Mouse (Mus musculus): ENCODE results near the gene Gna15. TPM values are rescaled to one million over a fixed set of nuclear protein-coding genes. Genes with fewer than 3 reads are reported as not detected.
A peak's percentile ranks its signal among the peaks of the same experiment; 100 is the strongest.

Gna15 gene
- total and polyA plus RNA-seq, 3 experiments, result 23.0 to 142 (median 33.0) TPM

DNA sequence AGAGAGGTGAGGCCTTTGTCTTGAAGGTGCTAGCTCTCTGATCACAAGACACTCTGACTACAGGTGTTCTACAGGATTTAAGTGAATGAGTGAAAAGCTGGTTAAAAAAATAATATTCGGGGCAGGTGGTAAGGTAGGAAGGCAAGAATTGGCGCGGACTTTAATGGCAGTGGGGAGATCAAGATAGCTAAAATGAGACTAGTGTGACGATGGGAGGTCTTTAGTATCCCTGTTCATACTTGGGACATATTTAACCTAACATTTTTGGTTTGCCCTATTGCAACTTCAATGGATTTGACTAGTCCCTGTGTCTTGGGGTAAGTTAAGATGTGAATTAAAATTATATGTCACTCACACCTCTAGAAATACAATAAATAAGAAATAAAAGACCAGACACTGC, 27.1 kb downstream of the Gna15 start:
- Histone ChIP-seq H3K36me3 (ENCODE audit: control insufficient read depth in 1 of 2, insufficient read depth in 2 of 2, low read length in 2 of 2) (peaks cover 0 to 14% of the 10 kb centered on the region in 2 experiments; a peak in 2 of 4 replicates), H3K27ac (ENCODE audit: control insufficient read depth, low read depth, low read length) (peak overlapping the region; percentile 89), H3K27me3 (ENCODE audit: control insufficient read depth in 1 of 2, insufficient read depth in 2 of 2, low read length in 2 of 2) (no peaks in the 10 kb centered on the region), H3K4me3 (ENCODE audit: control insufficient read depth in 1 of 2, insufficient read depth in 1 of 2, low read depth in 2 of 2, low read length in 2 of 2) (peak overlapping the region; percentile 58 to 97), H3K79me2 (ENCODE audit: control insufficient read depth, insufficient read depth, low read length, poor library complexity) (peaks cover 29% of the 10 kb centered on the region), H3K4me1 (ENCODE audit: control insufficient read depth in 1 of 2, insufficient read depth in 2 of 2, low read length in 2 of 2) (peaks cover 0 to 28% of the 10 kb centered on the region in 2 experiments; a peak in 3 of 4 replicates), H3K9me3 (replicated peaks; ENCODE audit: insufficient read depth, low read length) (no peaks in the 10 kb centered on the region), H3K9ac (ENCODE audit: control insufficient read depth, low read depth, low read length, poor library complexity, severe bottlenecking) (peak overlapping the region; percentile 96)
- peak; percentile 60 for DNase-seq (ENCODE audit: low read depth, low spot score)
- no peak for TF ChIP-seq KAT2A (conservative IDR thresholded peaks at IDR 0.05; ENCODE audit: low read depth, low read length)
- TF ChIP-seq MAX (IDR thresholded peaks at IDR 0.05; ENCODE audit: low read length), result peak; percentile 35; the same call in 1 of the 2 replicates
- no peak for TF ChIP-seq MAFK (IDR thresholded peaks at IDR 0.05; ENCODE audit: borderline replicate concordance, low read depth, low read length)
- 0 out of 2 replicates have a peak, but pooled peaks have one; percentile 21 for TF ChIP-seq CHD1 (IDR thresholded peaks at IDR 0.05; ENCODE audit: low read depth, low read length)

GRCm38 (mm10) chr10:81496264-81496901, 27.6 kb downstream of the Gna15 start, which contains the start of gene Ncln:
TSS of gene Ncln (minus strand) at chr10:81496392.
- H3K36me3 ChIP-seq (ENCODE audit: control insufficient read depth in 1 of 2, insufficient read depth in 2 of 2, low read length in 2 of 2), result peaks cover 0 to 14% of the 10 kb centered on the region in 2 experiments; a peak in 2 of 4 replicates
- peak within 1 kb of the TSS; percentile 58 to 97 for H3K4me3 ChIP-seq (ENCODE audit: control insufficient read depth in 1 of 2, insufficient read depth in 1 of 2, low read depth in 2 of 2, low read length in 2 of 2)
- H3K9me3 ChIP-seq (replicated peaks; ENCODE audit: insufficient read depth, low read length), result no peaks in the 10 kb centered on the region
- H3K9ac ChIP-seq (ENCODE audit: control insufficient read depth, low read depth, low read length, poor library complexity, severe bottlenecking), result peak within 1 kb of the TSS; percentile 96
- peaks cover 0 to 28% of the 10 kb centered on the region in 2 experiments; a peak in 3 of 4 replicates for H3K4me1 ChIP-seq (ENCODE audit: control insufficient read depth in 1 of 2, insufficient read depth in 2 of 2, low read length in 2 of 2)
- DNase-seq (ENCODE audit: low read depth, low spot score), result peak; percentile 99
- peak within 1 kb of the TSS; percentile 89 for H3K27ac ChIP-seq (ENCODE audit: control insufficient read depth, low read depth, low read length)
- peaks cover 29% of the 10 kb centered on the region for H3K79me2 ChIP-seq (ENCODE audit: control insufficient read depth, insufficient read depth, low read length, poor library complexity)
- H3K27me3 ChIP-seq (ENCODE audit: control insufficient read depth in 1 of 2, insufficient read depth in 2 of 2, low read length in 2 of 2), result no peaks in the 10 kb centered on the region
- TF ChIP-seq POLR2AphosphoS5 (IDR thresholded peaks at IDR 0.05; ENCODE audit: borderline replicate concordance, low read depth, low read length) (no peak), USF1 (IDR thresholded peaks at IDR 0.05; ENCODE audit: low read depth, low read length) (peak; percentile 47), HCFC1 (IDR thresholded peaks at IDR 0.05; ENCODE audit: low read depth, low read length) (peak; percentile 96), JUND (IDR thresholded peaks at IDR 0.05; ENCODE audit: low read depth, low read length) (no peak), BHLHE40 (IDR thresholded peaks at IDR 0.05; ENCODE audit: borderline replicate concordance, low read depth, low read length) (no peak), RAD21 (IDR thresholded peaks at IDR 0.05; ENCODE audit: low read depth, low read length) (no peak), TBP (IDR thresholded peaks at IDR 0.05; ENCODE audit: low read depth, low read length) (peak; percentile 59; the same call in 1 of the 2 replicates), ZKSCAN1 (IDR thresholded peaks at IDR 0.05; ENCODE audit: low read depth, low read length) (no peak), ELF1 (IDR thresholded peaks at IDR 0.05; ENCODE audit: low read depth, low read length) (peak; percentile 90), E2F4 (IDR thresholded peaks at IDR 0.05; ENCODE audit: borderline replicate concordance, low read depth, low read length) (peak; percentile 61; the same call in 1 of the 2 replicates), GABPA (IDR thresholded peaks at IDR 0.05; ENCODE audit: low read depth, low read length) (peak; percentile 64; the same call in 1 of the 2 replicates), KAT2A (conservative IDR thresholded peaks at IDR 0.05; ENCODE audit: low read depth, low read length) (peak; percentile 96), ZC3H11A (IDR thresholded peaks at IDR 0.05; ENCODE audit: low read depth, low read length) (no peak), MAX (IDR thresholded peaks at IDR 0.05; ENCODE audit: low read length) (peak; percentile 99), MYC (IDR thresholded peaks at IDR 0.05; ENCODE audit: low read depth, low read length) (no peak), MYB (IDR thresholded peaks at IDR 0.05; ENCODE audit: low read depth, low read length) (peak; percentile 83), TAL1 (IDR thresholded peaks at IDR 0.05; ENCODE audit: low read length) (no peak), GATA1 (IDR thresholded peaks at IDR 0.05; ENCODE audit: low read depth, low read length) (no peak), MAZ (IDR thresholded peaks at IDR 0.05; ENCODE audit: low read depth, low read length) (peak; percentile 43; the same call in 1 of the 2 replicates), CHD2 (IDR thresholded peaks at IDR 0.05; ENCODE audit: low read length) (no peak), NRF1 (IDR thresholded peaks at IDR 0.05; ENCODE audit: insufficient read depth, low read depth, low read length, poor library complexity, severe bottlenecking) (peak; percentile 61), UBTF (IDR thresholded peaks at IDR 0.05; ENCODE audit: borderline replicate concordance, insufficient read depth, low read depth, low read length) (peak; percentile 89; the same call in 1 of the 2 replicates), POLR2AphosphoS2 (IDR thresholded peaks at IDR 0.05; ENCODE audit: low read length) (peak; percentile 58; the same call in 1 of the 2 replicates), SIN3A (IDR thresholded peaks at IDR 0.05; ENCODE audit: low read length) (peak; percentile 95), CTCF (IDR thresholded peaks at IDR 0.05 in 2 of 3, conservative IDR thresholded peaks at IDR 0.05 in 1 of 3; ENCODE audit: control insufficient read depth in 1 of 3, insufficient read depth in 1 of 3, low read depth in 2 of 3, low read length in 3 of 3, poor library complexity in 1 of 3, severe bottlenecking in 1 of 3) (0 out of 6 replicates have a peak, but pooled peaks of 1 of the 3 experiments have one; percentile 1), SMC3 (IDR thresholded peaks at IDR 0.05; ENCODE audit: low read depth, low read length) (no peak), ZNF384 (IDR thresholded peaks at IDR 0.05; ENCODE audit: low read depth, low read length) (no peak), TCF12 (IDR thresholded peaks at IDR 0.05; ENCODE audit: low read depth, low read length) (peak; percentile 75)

All from MEL (cell line).